Mouse (Mus musculus) brain, embryonic 18.5 days (tissue): ENCODE results near the gene Dusp10.

ENCODE experiments used
- DNase-seq: peaks from one replicate; pipeline ENCODE4 v3.0.0-alpha.2; 2012; ENCODE audit warnings: low read depth, low spot score

The Dusp10 gene

GRCm38 (mm10) chr1:184053711-184054110 lies 40.6 kb downstream of the Dusp10 start:
- DNase-seq, result no peak

- DNase-seq, result no peak
These were observed 41.1 kb downstream of the Dusp10 start for GRCm38 (mm10) chr1:184054176-184054575.

GRCm38 (mm10) chr1:184058206-184058605 lies 45.1 kb downstream of the Dusp10 start:
- DNase-seq, result no peak

- no peak for DNase-seq
These were observed 46.7 kb downstream of the Dusp10 start for GRCm38 (mm10) chr1:184059814-184060213.

- no peak for DNase-seq
These were observed 47.3 kb downstream of the Dusp10 start for GRCm38 (mm10) chr1:184060381-184060780.

- DNase-seq, result no peak
These were observed 48.0 kb downstream of the Dusp10 start for GRCm38 (mm10) chr1:184060828-184061734.

GRCm38 (mm10) chr1:184061901-184062300 lies 48.8 kb downstream of the Dusp10 start:
- DNase-seq, result no peak

GRCm38 (mm10) chr1:184064306-184064705 lies 51.2 kb downstream of the Dusp10 start:
- no peak for DNase-seq

GRCm38 (mm10) chr1:184065589-184066361 lies 52.7 kb downstream of the Dusp10 start:
- peak; percentile 26 for DNase-seq

- no peak for DNase-seq
These were observed 53.6 kb downstream of the Dusp10 start for GRCm38 (mm10) chr1:184066460-184067287.

GRCm38 (mm10) chr1:184067704-184068558 lies 54.8 kb downstream of the Dusp10 start:
- no peak for DNase-seq

GRCm38 (mm10) chr1:184068971-184069370 lies 55.9 kb downstream of the Dusp10 start:
- DNase-seq, result no peak

GRCm38 (mm10) chr1:184076065-184076464 lies 63.0 kb downstream of the Dusp10 start:
- no peak for DNase-seq

- DNase-seq, result no peak
These were observed 63.7 kb downstream of the Dusp10 start for GRCm38 (mm10) chr1:184076756-184077155.

GRCm38 (mm10) chr1:184079304-184079703 lies 66.2 kb downstream of the Dusp10 start:
- no peak for DNase-seq

- no peak for DNase-seq
These were observed 69.6 kb downstream of the Dusp10 start for GRCm38 (mm10) chr1:184082661-184083060.

GRCm38 (mm10) chr1:184083166-184083565 lies 70.1 kb downstream of the Dusp10 start:
- no peak for DNase-seq

GRCm38 (mm10) chr1:184084961-184085360 lies 71.9 kb downstream of the Dusp10 start:
- DNase-seq, result no peak

GRCm38 (mm10) chr1:184090515-184090914 lies 77.4 kb downstream of the Dusp10 start:
- DNase-seq, result no peak

- no peak for DNase-seq
These were observed 81.8 kb downstream of the Dusp10 start for GRCm38 (mm10) chr1:184094914-184095313.

GRCm38 (mm10) chr1:184100414-184100813 lies 87.3 kb downstream of the Dusp10 start:
- DNase-seq, result no peak
